In the genomic region with DNA sequence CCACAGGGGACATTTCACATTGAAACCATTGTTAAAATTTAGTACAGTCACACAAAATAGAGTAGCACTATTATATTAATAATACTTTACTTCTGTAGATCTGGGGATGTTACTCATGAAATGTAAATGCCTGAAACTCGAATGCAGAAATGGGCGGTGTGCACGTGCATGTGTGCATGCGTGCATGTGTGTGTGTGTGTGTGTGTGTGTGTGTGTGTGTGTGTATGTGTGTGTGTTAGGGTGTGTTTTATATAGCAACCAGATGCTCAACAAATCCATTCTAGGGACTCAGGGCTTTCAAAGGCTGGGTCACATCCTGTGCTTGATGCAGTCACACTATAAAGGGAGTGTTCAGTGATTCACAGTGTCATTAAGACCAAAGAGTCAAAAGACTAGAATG, we compare ENCODE assay signal across 28 mouse cellular contexts.
DNase-seq lines count a peak whose midpoint lies in the region; ATAC-seq lines count a peak whose summit lies in the region.
"Had no signal": no experiment of that assay in that cellular context is flagged by ENCODE, and none has a peak within 500 bp of the region (broad histone marks: within the 10 kb centered on the region; RNA-seq: fewer than 3 reads in every experiment).

No protein-coding gene starts in this region.

- no peaks in the 10 kb centered on the region for H3K4me1 ChIP-seq in heart, embryonic 11.5 days (ENCODE audit: control insufficient read depth, insufficient read depth, low read length)
- no peaks in the 10 kb centered on the region for H3K4me1 ChIP-seq in midbrain, embryonic 11.5 days (ENCODE audit: control insufficient read depth, insufficient read depth, low read length)
- no peaks in the 10 kb centered on the region for H3K4me1 ChIP-seq in midbrain, embryonic 15.5 days
- H3K4me1 ChIP-seq in kidney, embryonic 14.5 days (ENCODE audit: control insufficient read depth, insufficient read depth, low read length): no peaks in the 10 kb centered on the region
- H3K4me1 ChIP-seq: embryonic facial prominence, embryonic 13.5 days; embryonic facial prominence, embryonic 15.5 days; forebrain, embryonic 10.5 days; forebrain, embryonic 12.5 days had no signal

- H3K27me3 ChIP-seq in heart, embryonic 11.5 days (ENCODE audit: control insufficient read depth, insufficient read depth, low read length): no peaks in the 10 kb centered on the region
- H3K27me3 ChIP-seq in midbrain, embryonic 11.5 days (ENCODE audit: control insufficient read depth, insufficient read depth, low read length): no peaks in the 10 kb centered on the region
- H3K27me3 ChIP-seq in midbrain, embryonic 15.5 days (replicated peaks): no peaks in the 10 kb centered on the region
- no peaks in the 10 kb centered on the region for H3K27me3 ChIP-seq in kidney, embryonic 14.5 days (ENCODE audit: control insufficient read depth, insufficient read depth, low read length)
- H3K27me3 ChIP-seq: CH12.LX; embryonic facial prominence, embryonic 13.5 days; embryonic facial prominence, embryonic 15.5 days; forebrain, embryonic 12.5 days had no signal

- no peak overlapping the region for H3K4me3 ChIP-seq in heart, embryonic 11.5 days (ENCODE audit: low read depth, low read length)
- H3K4me3 ChIP-seq in midbrain, embryonic 11.5 days (ENCODE audit: low read depth, low read length): no peak overlapping the region
- H3K4me3 ChIP-seq in midbrain, embryonic 15.5 days: no peak overlapping the region
- H3K4me3 ChIP-seq in kidney, embryonic 14.5 days (ENCODE audit: low read length): no peak overlapping the region
- H3K4me3 ChIP-seq: embryonic facial prominence, embryonic 13.5 days; embryonic facial prominence, embryonic 15.5 days; erythroblast, embryonic 14.5 days; forebrain, embryonic 10.5 days; forebrain, embryonic 12.5 days had no signal

- H3K4me2 ChIP-seq in heart, embryonic 11.5 days: no peak overlapping the region
- no peak overlapping the region for H3K4me2 ChIP-seq in midbrain, embryonic 11.5 days
- H3K4me2 ChIP-seq in midbrain, embryonic 15.5 days: no peak overlapping the region
- H3K4me2 ChIP-seq in kidney, embryonic 14.5 days (replicated peaks; ENCODE audit: low read depth, low read length): no peak overlapping the region
- H3K4me2 ChIP-seq: embryonic facial prominence, embryonic 13.5 days; embryonic facial prominence, embryonic 15.5 days; forebrain, embryonic 12.5 days had no signal

- no peaks in the 10 kb centered on the region for H3K36me3 ChIP-seq in heart, embryonic 11.5 days (ENCODE audit: control insufficient read depth, insufficient read depth, low read length)
- no peaks in the 10 kb centered on the region for H3K36me3 ChIP-seq in midbrain, embryonic 11.5 days (ENCODE audit: control insufficient read depth, insufficient read depth, low read length)
- no peaks in the 10 kb centered on the region for H3K36me3 ChIP-seq in midbrain, embryonic 15.5 days (replicated peaks)
- no peaks in the 10 kb centered on the region for H3K36me3 ChIP-seq in kidney, embryonic 14.5 days (ENCODE audit: control insufficient read depth, insufficient read depth, low read length)
- H3K36me3 ChIP-seq: embryonic facial prominence, embryonic 13.5 days; embryonic facial prominence, embryonic 15.5 days; forebrain, embryonic 10.5 days; forebrain, embryonic 12.5 days; G1E had no signal

- no peak overlapping the region for H3K27ac ChIP-seq in heart, embryonic 11.5 days (ENCODE audit: low read depth, low read length)
- H3K27ac ChIP-seq in midbrain, embryonic 11.5 days (ENCODE audit: low read depth, low read length): no peak overlapping the region
- H3K27ac ChIP-seq in midbrain, embryonic 15.5 days: no peak overlapping the region
- no peak overlapping the region for H3K27ac ChIP-seq in kidney, embryonic 14.5 days (ENCODE audit: low read depth, low read length)
- H3K27ac ChIP-seq: embryonic facial prominence, embryonic 13.5 days; embryonic facial prominence, embryonic 15.5 days; forebrain, embryonic 10.5 days; forebrain, embryonic 12.5 days had no signal

- 85% methylated on average over 4 of the region's 4 CpGs for WGBS in heart, embryonic 11.5 days (ENCODE audit: insufficient replicate concordance)
- 92% methylated on average over 4 of the region's 4 CpGs for WGBS in midbrain, embryonic 11.5 days
- 93% methylated on average over 4 of the region's 4 CpGs for WGBS in midbrain, embryonic 15.5 days
- 94% methylated on average over 4 of the region's 4 CpGs for WGBS in kidney, embryonic 14.5 days

- ATAC-seq in heart, embryonic 11.5 days (replicated peaks; ENCODE audit: insufficient number of reproducible peaks, low FRiP score, low TSS enrichment): no peak
- no peak for ATAC-seq in midbrain, embryonic 11.5 days (ENCODE audit: low FRiP score)
- ATAC-seq in midbrain, embryonic 15.5 days (replicated peaks): no peak
- no peak for ATAC-seq in kidney, embryonic 14.5 days (ENCODE audit: low FRiP score, low TSS enrichment)
- ATAC-seq: CD4-positive, CD25-positive, alpha-beta regulatory T cell, adult 4 months; forebrain, embryonic 14.5 days; forebrain, embryonic 16.5 days; Patski had no signal

- DNase-seq in heart, adult 11 months: peak; percentile 15
- DNase-seq in midbrain, embryonic 11.5 days (ENCODE audit: low spot score, missing footprints): peak; percentile 73
- peak; percentile 10 for DNase-seq in R1 (ENCODE audit: low read depth, low spot score)
- DNase-seq: adrenal gland, adult 2 months; adrenal gland, postnatal 10 days; adrenal gland, postnatal 25 days; B cell, adult 2 months; cerebellum, adult 11 months; cerebellum, adult 18-20 months; cerebellum, adult 8-10 months; cerebellum, adult 9-11 months; cerebellum, postnatal 14 days; cerebellum, postnatal 36 days; embryo, embryonic 11 days had no signal

- no peak overlapping the region for H3K9ac ChIP-seq in heart, embryonic 11.5 days (ENCODE audit: low read depth, low read length)
- H3K9ac ChIP-seq in midbrain, embryonic 11.5 days (ENCODE audit: low read length): no peak overlapping the region
- H3K9ac ChIP-seq in midbrain, embryonic 15.5 days: no peak overlapping the region
- no peak overlapping the region for H3K9ac ChIP-seq in kidney, embryonic 14.5 days (ENCODE audit: low read depth, low read length)
- H3K9ac ChIP-seq: embryonic facial prominence, embryonic 13.5 days; embryonic facial prominence, embryonic 15.5 days; forebrain, embryonic 12.5 days had no signal

- H3K9me3 ChIP-seq in heart, embryonic 11.5 days (replicated peaks; ENCODE audit: control insufficient read depth, low read length): no peaks in the 10 kb centered on the region
- H3K9me3 ChIP-seq in midbrain, embryonic 11.5 days (ENCODE audit: control insufficient read depth, low read length): no peaks in the 10 kb centered on the region
- H3K9me3 ChIP-seq in midbrain, embryonic 15.5 days: no peaks in the 10 kb centered on the region
- H3K9me3 ChIP-seq in kidney, embryonic 14.5 days (ENCODE audit: control insufficient read depth, low read length): no peaks in the 10 kb centered on the region
- H3K9me3 ChIP-seq: embryonic facial prominence, embryonic 13.5 days; embryonic facial prominence, embryonic 15.5 days; forebrain, embryonic 10.5 days; forebrain, embryonic 12.5 days had no signal

Comparison
In these comparisons a context has a peak if more than half of its experiments do, and no peak if none do; other contexts are left out.
1. DNase-seq: peak in every context shown above with its lines; median percentile 73 in midbrain, embryonic 11.5 days; 15 in heart, adult 11 months; 10 in R1.